Mouse (Mus musculus): ENCODE measurements at regions not wholly inside any gene's neighbourhood (a gene's known extent, or its start where the extent isn't known, plus 50 kb on each side); places are given as distances from the start of the nearest gene placed in this dataset.
A peak's percentile ranks its signal among the peaks of the same experiment; 100 is the strongest.

DNA sequence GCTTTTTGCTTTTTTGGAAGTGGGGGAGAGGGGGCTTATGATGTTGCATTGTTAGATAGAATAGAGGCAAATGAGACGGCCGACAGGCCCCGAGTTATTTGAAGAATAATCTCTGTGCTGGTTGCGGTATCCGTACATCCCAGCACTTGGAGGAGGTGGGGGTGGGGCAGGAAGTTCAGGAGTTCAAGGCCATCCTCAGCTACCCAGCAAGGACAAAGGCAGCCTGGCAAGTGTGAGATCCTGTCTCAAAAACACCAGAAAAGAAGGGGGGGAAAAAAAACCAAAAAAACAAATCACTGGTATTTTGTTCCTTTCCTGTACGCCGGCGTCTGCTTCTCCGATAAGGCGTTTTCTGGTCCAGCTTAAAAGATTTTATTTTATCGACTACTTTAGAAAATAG lies 75.6 kb downstream of the Id4 start:
- H3K4me3 ChIP-seq (ENCODE audit: insufficient read depth, low read depth, low read length), result no peak overlapping the region
- no peak for TF ChIP-seq POLR2A (IDR thresholded peaks at IDR 0.05; ENCODE audit: extremely low read depth, insufficient read depth, low read length)
- no peak for TF ChIP-seq CTCF (IDR thresholded peaks at IDR 0.05; ENCODE audit: low read depth, low read length)
- H3K27me3 ChIP-seq (ENCODE audit: control insufficient read depth, insufficient read depth, low read length), result no peaks in the 10 kb centered on the region
- peak overlapping the region; percentile 51; the same call in 1 of the 2 replicates for H3K27ac ChIP-seq (replicated peaks; ENCODE audit: insufficient read depth, low read depth, low read length)
- H3K79me2 ChIP-seq (ENCODE audit: control insufficient read depth, insufficient read depth, low read length), result no peaks in the 10 kb centered on the region
- no peaks in the 10 kb centered on the region for H3K4me1 ChIP-seq (ENCODE audit: control insufficient read depth, insufficient read depth, low read length)
- H3K9ac ChIP-seq (ENCODE audit: low read depth, low read length), result no peak overlapping the region
- peak; percentile 11 for DNase-seq (ENCODE audit: extremely low read depth, low read depth, low spot score)
- H3K36me3 ChIP-seq (ENCODE audit: control insufficient read depth, insufficient read depth, low read length), result no peaks in the 10 kb centered on the region
- WGBS, result 74% methylated on average over 11 of the region's 11 CpGs

DNA sequence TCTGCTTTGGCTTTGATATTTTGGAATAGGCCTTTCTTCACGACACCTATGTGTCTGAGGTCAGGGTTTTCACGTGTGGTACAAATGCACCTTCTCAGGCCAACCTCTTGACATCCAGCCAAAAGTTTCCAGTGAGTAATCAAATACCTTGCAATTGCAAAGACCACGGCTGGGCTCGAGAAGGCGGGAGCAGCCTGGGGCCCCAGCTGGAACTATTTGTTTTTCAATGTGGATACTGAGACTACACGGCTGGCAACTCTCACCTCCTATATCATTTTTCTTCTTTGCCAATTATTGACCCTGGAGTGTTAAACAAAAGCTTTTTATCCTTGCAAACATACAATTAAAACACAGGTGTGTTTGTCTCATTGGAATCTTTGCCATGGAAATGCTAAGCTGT lies 77.5 kb downstream of the Id4 start:
- Histone ChIP-seq H3K4me3 (ENCODE audit: insufficient read depth, low read depth, low read length) (no peak overlapping the region), H3K27me3 (ENCODE audit: control insufficient read depth, insufficient read depth, low read length) (no peaks in the 10 kb centered on the region), H3K4me1 (ENCODE audit: control insufficient read depth, insufficient read depth, low read length) (no peaks in the 10 kb centered on the region), H3K27ac (replicated peaks; ENCODE audit: insufficient read depth, low read depth, low read length) (no peak overlapping the region), H3K9ac (ENCODE audit: low read depth, low read length) (no peak overlapping the region), H3K36me3 (ENCODE audit: control insufficient read depth, insufficient read depth, low read length) (no peaks in the 10 kb centered on the region), H3K79me2 (ENCODE audit: control insufficient read depth, insufficient read depth, low read length) (no peaks in the 10 kb centered on the region)
- DNase-seq (ENCODE audit: extremely low read depth, low read depth, low spot score), result no peak
- 41% methylated on average over 6 of the region's 6 CpGs for WGBS
- TF ChIP-seq POLR2A (IDR thresholded peaks at IDR 0.05; ENCODE audit: extremely low read depth, insufficient read depth, low read length), result no peak
- TF ChIP-seq CTCF (IDR thresholded peaks at IDR 0.05; ENCODE audit: low read depth, low read length), result no peak

DNA sequence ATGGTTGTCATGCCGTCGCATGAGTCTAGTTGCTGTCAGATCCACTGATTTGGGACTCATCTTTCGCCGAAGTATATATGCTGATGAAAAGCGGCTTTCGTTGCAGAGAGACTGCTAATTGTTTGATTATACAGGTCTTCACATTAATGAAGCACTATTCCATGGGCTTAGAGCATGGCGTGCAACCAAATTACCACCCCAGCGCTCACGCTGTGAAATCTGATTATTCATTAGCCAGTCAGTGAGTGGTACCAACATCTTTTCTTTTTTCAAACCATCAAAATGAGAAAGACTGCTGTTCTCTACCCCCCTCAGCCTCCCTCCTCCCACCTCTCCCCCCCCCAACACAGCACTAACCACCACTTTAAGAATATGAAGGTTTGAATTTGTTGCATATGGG lies 89.1 kb downstream of the Id4 start:
- no peak for DNase-seq (ENCODE audit: extremely low read depth, low read depth, low spot score)
- WGBS, result 93% methylated on average over 9 of the region's 9 CpGs
- H3K27ac ChIP-seq (replicated peaks; ENCODE audit: insufficient read depth, low read depth, low read length), result no peak overlapping the region
- H3K79me2 ChIP-seq (ENCODE audit: control insufficient read depth, insufficient read depth, low read length), result no peaks in the 10 kb centered on the region
- no peaks in the 10 kb centered on the region for H3K4me1 ChIP-seq (ENCODE audit: control insufficient read depth, insufficient read depth, low read length)
- no peak overlapping the region for H3K4me3 ChIP-seq (ENCODE audit: insufficient read depth, low read depth, low read length)
- no peaks in the 10 kb centered on the region for H3K27me3 ChIP-seq (ENCODE audit: control insufficient read depth, insufficient read depth, low read length)
- no peak overlapping the region for H3K9ac ChIP-seq (ENCODE audit: low read depth, low read length)
- TF ChIP-seq CTCF (IDR thresholded peaks at IDR 0.05; ENCODE audit: low read depth, low read length) (no peak), POLR2A (IDR thresholded peaks at IDR 0.05; ENCODE audit: extremely low read depth, insufficient read depth, low read length) (no peak)
- no peaks in the 10 kb centered on the region for H3K36me3 ChIP-seq (ENCODE audit: control insufficient read depth, insufficient read depth, low read length)

DNA sequence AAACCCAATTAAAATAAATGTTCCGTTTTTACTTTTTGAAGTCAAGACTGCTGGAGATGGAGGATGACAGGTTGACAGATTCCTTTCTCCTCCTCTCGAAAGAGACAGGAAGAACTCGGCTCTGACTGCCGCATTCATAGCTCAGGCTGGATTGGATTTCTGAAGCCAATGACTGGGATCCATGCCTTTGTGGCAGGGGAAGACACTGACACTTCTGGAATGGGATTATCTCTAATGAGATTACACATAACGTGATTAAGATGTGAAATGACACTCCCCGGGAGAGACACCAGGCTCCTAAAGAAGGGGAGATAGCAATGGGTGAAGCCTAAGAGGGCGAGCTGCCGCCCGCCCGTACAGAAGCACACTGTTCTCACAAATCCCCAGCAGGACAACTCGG lies 89.9 kb downstream of the Id4 start:
- H3K79me2 ChIP-seq (ENCODE audit: control insufficient read depth, insufficient read depth, low read length), result no peaks in the 10 kb centered on the region
- no peak overlapping the region for H3K9ac ChIP-seq (ENCODE audit: low read depth, low read length)
- H3K36me3 ChIP-seq (ENCODE audit: control insufficient read depth, insufficient read depth, low read length), result no peaks in the 10 kb centered on the region
- WGBS, result 36% methylated on average over 11 of the region's 11 CpGs
- no peak overlapping the region for H3K4me3 ChIP-seq (ENCODE audit: insufficient read depth, low read depth, low read length)
- no peaks in the 10 kb centered on the region for H3K27me3 ChIP-seq (ENCODE audit: control insufficient read depth, insufficient read depth, low read length)
- no peak for TF ChIP-seq CTCF (IDR thresholded peaks at IDR 0.05; ENCODE audit: low read depth, low read length)
- no peak for TF ChIP-seq POLR2A (IDR thresholded peaks at IDR 0.05; ENCODE audit: extremely low read depth, insufficient read depth, low read length)
- H3K27ac ChIP-seq (replicated peaks; ENCODE audit: insufficient read depth, low read depth, low read length), result no peak overlapping the region
- no peak for DNase-seq (ENCODE audit: extremely low read depth, low read depth, low spot score)
- no peaks in the 10 kb centered on the region for H3K4me1 ChIP-seq (ENCODE audit: control insufficient read depth, insufficient read depth, low read length)

DNA sequence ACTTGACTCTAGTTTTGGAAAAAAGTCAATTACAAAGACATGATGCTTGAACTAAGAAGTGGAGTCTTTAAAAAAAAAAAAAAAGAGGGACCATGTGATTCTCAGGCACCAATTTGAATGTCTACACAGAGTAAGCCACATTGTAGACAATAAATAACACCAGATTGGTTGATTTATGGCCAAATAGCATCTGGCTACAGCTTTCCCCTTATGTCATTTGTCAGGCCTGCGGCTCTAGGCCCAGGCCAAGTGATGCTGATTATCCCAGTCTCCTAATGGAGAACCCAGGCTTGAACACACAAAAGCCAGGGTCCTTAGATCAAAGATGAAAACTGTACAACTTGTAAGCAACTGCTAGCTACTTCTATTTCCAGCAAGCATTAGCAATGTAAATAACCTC lies 96.1 kb downstream of the Id4 start:
- 87% methylated on average over 1 of the region's 1 CpGs for WGBS
- no peak overlapping the region for H3K9ac ChIP-seq (ENCODE audit: low read depth, low read length)
- TF ChIP-seq CTCF (IDR thresholded peaks at IDR 0.05; ENCODE audit: low read depth, low read length) (no peak), POLR2A (IDR thresholded peaks at IDR 0.05; ENCODE audit: extremely low read depth, insufficient read depth, low read length) (no peak)
- no peaks in the 10 kb centered on the region for H3K27me3 ChIP-seq (ENCODE audit: control insufficient read depth, insufficient read depth, low read length)
- DNase-seq (ENCODE audit: extremely low read depth, low read depth, low spot score), result no peak
- H3K4me1 ChIP-seq (ENCODE audit: control insufficient read depth, insufficient read depth, low read length), result no peaks in the 10 kb centered on the region
- H3K79me2 ChIP-seq (ENCODE audit: control insufficient read depth, insufficient read depth, low read length), result no peaks in the 10 kb centered on the region
- no peaks in the 10 kb centered on the region for H3K36me3 ChIP-seq (ENCODE audit: control insufficient read depth, insufficient read depth, low read length)
- H3K27ac ChIP-seq (replicated peaks; ENCODE audit: insufficient read depth, low read depth, low read length), result no peak overlapping the region
- no peak overlapping the region for H3K4me3 ChIP-seq (ENCODE audit: insufficient read depth, low read depth, low read length)

DNA sequence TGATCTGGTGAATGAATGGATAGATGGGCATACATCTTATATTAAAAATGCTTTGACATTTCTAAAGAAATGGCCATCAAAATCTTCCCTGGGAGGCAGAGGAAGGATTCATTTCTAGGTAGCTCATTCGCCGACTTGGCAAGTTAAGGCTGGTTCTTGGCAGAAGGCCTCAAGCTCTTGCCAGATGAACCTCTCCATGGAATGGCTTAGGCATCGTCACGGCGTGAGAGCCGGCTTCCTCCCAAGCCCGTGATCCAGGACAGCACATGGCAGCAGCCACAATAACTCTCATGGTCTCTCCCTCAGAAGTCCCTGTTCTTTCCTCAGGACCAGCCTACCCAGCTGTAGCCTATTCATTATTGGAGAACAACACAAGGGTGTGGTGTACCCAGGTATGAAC lies 96.6 kb downstream of the Id4 start:
- TF ChIP-seq POLR2A (IDR thresholded peaks at IDR 0.05; ENCODE audit: extremely low read depth, insufficient read depth, low read length), result no peak
- TF ChIP-seq CTCF (IDR thresholded peaks at IDR 0.05; ENCODE audit: low read depth, low read length), result no peak
- WGBS, result 96% methylated on average over 7 of the region's 7 CpGs
- H3K36me3 ChIP-seq (ENCODE audit: control insufficient read depth, insufficient read depth, low read length), result no peaks in the 10 kb centered on the region
- DNase-seq (ENCODE audit: extremely low read depth, low read depth, low spot score), result no peak
- no peak overlapping the region for H3K27ac ChIP-seq (replicated peaks; ENCODE audit: insufficient read depth, low read depth, low read length)
- H3K4me1 ChIP-seq (ENCODE audit: control insufficient read depth, insufficient read depth, low read length), result no peaks in the 10 kb centered on the region
- H3K9ac ChIP-seq (ENCODE audit: low read depth, low read length), result no peak overlapping the region
- no peak overlapping the region for H3K4me3 ChIP-seq (ENCODE audit: insufficient read depth, low read depth, low read length)
- H3K27me3 ChIP-seq (ENCODE audit: control insufficient read depth, insufficient read depth, low read length), result no peaks in the 10 kb centered on the region
- no peaks in the 10 kb centered on the region for H3K79me2 ChIP-seq (ENCODE audit: control insufficient read depth, insufficient read depth, low read length)

Data from liver, adult 2 months (tissue).